Mouse (Mus musculus): ENCODE measurements around the gene Rcc1. TPM values are rescaled to one million over a fixed set of nuclear protein-coding genes. Genes with fewer than 3 reads are reported as not detected.
A peak's percentile ranks its signal among the peaks of the same experiment; 100 is the strongest.

Gene Rcc1
- polyA plus RNA-seq, 1 experiment from 2014 or later, result 40.0 TPM

DNA sequence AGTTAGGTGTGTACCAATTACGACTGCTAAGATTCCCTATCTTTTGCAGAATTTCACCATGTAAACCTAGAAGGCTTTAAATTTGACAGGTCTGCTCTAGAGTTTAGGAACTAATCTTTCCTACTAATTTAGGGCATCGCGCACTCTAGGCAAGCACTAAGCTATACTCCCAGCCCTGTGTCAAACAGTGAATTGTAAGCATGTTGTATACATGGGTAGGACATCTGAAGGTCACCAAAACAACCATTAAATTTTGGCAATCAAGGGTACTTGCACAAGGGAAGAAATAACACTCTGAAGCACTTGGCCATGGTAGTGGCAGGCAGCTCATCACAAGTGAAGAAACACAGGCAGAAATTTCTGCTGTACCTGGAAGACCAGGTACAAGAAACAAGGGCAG is 2.6 kb downstream of the Rcc1 start:
- TF ChIP-seq CTCF (IDR thresholded peaks at IDR 0.05; ENCODE audit: low read depth), result no peak
- ATAC-seq (replicated peaks; ENCODE audit: low FRiP score, low read depth) (no peak), DNase-seq (ENCODE audit: low spot score) (no peak)
- Histone ChIP-seq H3K27me3 (ENCODE audit: insufficient read depth, low read length) (no peaks in the 10 kb centered on the region), H3K4me3 (replicated peaks; ENCODE audit: low read depth, low read length) (no peak overlapping the region), H3K4me1 (replicated peaks; ENCODE audit: insufficient read depth, low read length) (peaks cover 8% of the 10 kb centered on the region), H3K27ac (no peak overlapping the region), H3K9me3 (replicated peaks; ENCODE audit: low read length) (no peaks in the 10 kb centered on the region), H3K9ac (ENCODE audit: low read depth, low read length) (no peak overlapping the region), H3K36me3 (ENCODE audit: insufficient read depth, low read length) (no peaks in the 10 kb centered on the region; the same call in 1 of the 2 replicates), H3K4me2 (ENCODE audit: low read length) (no peak overlapping the region)
- 80% methylated on average over 3 of the region's 3 CpGs for WGBS

DNA sequence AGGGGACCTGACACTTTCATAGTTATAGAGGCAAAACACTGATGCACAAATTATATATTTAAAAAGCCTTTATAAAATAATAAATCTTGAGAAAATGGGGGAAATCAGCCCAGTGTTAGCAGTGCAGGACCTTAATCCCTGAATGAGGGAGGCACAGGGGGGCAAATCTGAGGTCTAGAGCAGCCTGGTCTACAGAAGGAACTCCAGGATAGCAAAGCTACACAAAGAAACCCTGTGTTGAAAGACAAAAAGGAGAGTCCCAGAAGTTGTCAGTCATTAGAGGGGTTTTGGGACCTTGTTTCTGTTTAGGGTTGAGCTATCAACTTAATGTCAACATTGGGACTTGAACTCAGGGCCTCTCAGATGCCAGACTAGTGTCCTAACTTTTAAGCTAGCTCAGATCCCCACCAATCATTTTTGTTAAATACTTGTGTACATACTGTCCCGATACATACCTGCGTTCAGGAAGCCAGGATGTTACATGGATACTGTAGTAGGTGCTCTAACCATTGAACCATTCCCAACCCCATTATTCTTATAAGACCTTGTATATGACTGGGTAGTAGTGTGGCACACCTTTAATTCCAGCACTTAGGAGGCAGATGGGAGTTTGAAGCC is 3.2 kb downstream of the Rcc1 start:
- Histone ChIP-seq H3K4me2 (ENCODE audit: low read length) (no peak overlapping the region), H3K4me1 (replicated peaks; ENCODE audit: insufficient read depth, low read length) (peaks cover 9% of the 10 kb centered on the region), H3K27ac (no peak overlapping the region), H3K27me3 (ENCODE audit: insufficient read depth, low read length) (no peaks in the 10 kb centered on the region), H3K36me3 (ENCODE audit: insufficient read depth, low read length) (no peaks in the 10 kb centered on the region; the same call in 1 of the 2 replicates), H3K4me3 (replicated peaks; ENCODE audit: low read depth, low read length) (no peak overlapping the region), H3K9ac (ENCODE audit: low read depth, low read length) (no peak overlapping the region), H3K9me3 (replicated peaks; ENCODE audit: low read length) (no peaks in the 10 kb centered on the region)
- DNase-seq (ENCODE audit: low spot score), result no peak
- no peak for ATAC-seq (replicated peaks; ENCODE audit: low FRiP score, low read depth)
- 61% methylated on average over 2 of the region's 2 CpGs for WGBS
- TF ChIP-seq CTCF (IDR thresholded peaks at IDR 0.05; ENCODE audit: low read depth), result no peak

DNA sequence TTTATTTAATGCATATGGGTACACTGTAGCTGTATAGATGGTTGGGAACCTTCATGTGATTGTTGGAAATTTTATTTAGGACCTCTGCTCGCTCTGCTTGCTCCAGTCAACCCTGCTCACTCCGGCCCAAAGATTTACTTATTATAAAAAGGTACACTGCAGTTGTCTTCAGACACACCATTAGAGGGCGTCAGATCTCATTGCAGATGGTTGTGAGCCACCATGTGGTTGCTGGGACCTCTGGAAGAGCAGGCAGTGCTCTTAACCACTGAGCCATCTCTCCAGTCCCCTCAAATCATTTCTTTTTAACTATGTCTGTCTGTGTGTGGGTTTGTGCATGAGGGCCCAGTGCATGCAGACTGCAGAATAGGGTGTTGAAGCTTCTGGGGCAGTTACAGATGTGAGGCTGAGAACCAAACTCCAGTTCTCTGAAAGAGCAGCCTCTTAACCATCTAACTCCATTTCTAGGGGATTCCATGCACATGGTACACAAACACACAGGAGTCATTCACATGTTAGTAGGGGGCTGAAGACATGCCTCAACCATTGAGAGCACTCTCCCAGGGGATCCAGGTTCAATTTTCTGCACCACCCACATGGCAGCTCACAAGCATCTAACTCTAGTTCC is 3.8 kb downstream of the Rcc1 start:
- 59% methylated on average over 3 of the region's 3 CpGs for WGBS
- Histone ChIP-seq H3K9me3 (replicated peaks; ENCODE audit: low read length) (no peaks in the 10 kb centered on the region), H3K4me1 (replicated peaks; ENCODE audit: insufficient read depth, low read length) (peaks cover 9% of the 10 kb centered on the region), H3K4me2 (ENCODE audit: low read length) (no peak overlapping the region), H3K27me3 (ENCODE audit: insufficient read depth, low read length) (no peaks in the 10 kb centered on the region), H3K27ac (no peak overlapping the region), H3K36me3 (ENCODE audit: insufficient read depth, low read length) (no peaks in the 10 kb centered on the region; the same call in 1 of the 2 replicates), H3K9ac (ENCODE audit: low read depth, low read length) (no peak overlapping the region), H3K4me3 (replicated peaks; ENCODE audit: low read depth, low read length) (no peak overlapping the region)
- ATAC-seq (replicated peaks; ENCODE audit: low FRiP score, low read depth) (no peak), DNase-seq (ENCODE audit: low spot score) (no peak)
- TF ChIP-seq CTCF (IDR thresholded peaks at IDR 0.05; ENCODE audit: low read depth), result peak; percentile 35; the same call in 1 of the 2 replicates

DNA sequence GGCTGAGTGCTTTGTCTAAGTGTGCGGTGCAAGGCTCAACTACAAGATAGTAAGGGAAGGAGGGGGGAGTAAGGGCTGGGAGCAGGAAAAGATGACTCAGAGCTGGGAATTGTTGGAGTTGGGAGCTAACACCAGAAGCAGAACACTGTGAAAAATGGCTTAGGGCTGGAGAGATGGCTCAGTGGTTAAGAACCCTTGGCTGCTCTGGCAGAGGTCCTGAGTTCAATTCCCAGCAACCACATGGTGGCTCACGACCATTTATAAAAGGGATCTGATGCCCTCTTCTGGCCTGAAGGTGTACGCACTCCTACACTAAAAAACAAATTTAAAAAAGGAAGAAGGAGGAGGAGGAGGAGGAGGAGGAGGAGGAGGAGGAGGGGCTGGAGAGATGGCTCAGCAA is 6.7 kb downstream of the Rcc1 start:
- Histone ChIP-seq H3K4me3 (replicated peaks; ENCODE audit: low read depth, low read length) (no peak overlapping the region), H3K4me2 (ENCODE audit: low read length) (no peak overlapping the region), H3K27me3 (ENCODE audit: insufficient read depth, low read length) (no peaks in the 10 kb centered on the region), H3K36me3 (ENCODE audit: insufficient read depth, low read length) (no peaks in the 10 kb centered on the region; the same call in 1 of the 2 replicates), H3K4me1 (replicated peaks; ENCODE audit: insufficient read depth, low read length) (peaks cover 8% of the 10 kb centered on the region), H3K9ac (ENCODE audit: low read depth, low read length) (no peak overlapping the region), H3K9me3 (replicated peaks; ENCODE audit: low read length) (no peaks in the 10 kb centered on the region), H3K27ac (no peak overlapping the region; the same call in 1 of the 2 replicates)
- whole genome bisulfite sequencing, result 75% methylated on average over 2 of the region's 3 CpGs
- DNase-seq (ENCODE audit: low spot score) (no peak), ATAC-seq (replicated peaks; ENCODE audit: low FRiP score, low read depth) (no peak)
- TF ChIP-seq CTCF (IDR thresholded peaks at IDR 0.05; ENCODE audit: low read depth), result peak; percentile 55

DNA sequence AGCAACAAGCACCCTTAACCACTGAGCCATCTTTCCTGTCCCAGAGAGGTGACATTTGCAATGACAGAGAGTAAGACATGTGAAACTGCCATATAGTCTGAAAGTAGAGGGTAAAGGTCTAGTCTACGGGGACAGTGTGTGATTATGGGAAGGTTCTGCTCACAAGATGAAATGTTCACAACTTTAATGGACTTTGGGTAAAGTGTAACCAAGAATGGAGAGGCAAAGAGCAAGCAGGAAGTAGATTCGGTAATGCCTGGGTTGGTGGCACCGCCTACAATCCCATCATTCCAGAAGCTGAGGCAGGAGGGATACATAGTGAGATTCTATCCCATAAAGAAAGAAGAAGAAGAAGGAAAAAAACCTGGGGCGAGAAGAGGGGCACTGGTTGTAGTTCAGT is 7.1 kb downstream of the Rcc1 start:
- Histone ChIP-seq H3K4me3 (replicated peaks; ENCODE audit: low read depth, low read length) (no peak overlapping the region), H3K27me3 (ENCODE audit: insufficient read depth, low read length) (no peaks in the 10 kb centered on the region), H3K4me2 (ENCODE audit: low read length) (no peak overlapping the region), H3K36me3 (ENCODE audit: insufficient read depth, low read length) (no peaks in the 10 kb centered on the region; the same call in 1 of the 2 replicates), H3K9ac (ENCODE audit: low read depth, low read length) (no peak overlapping the region), H3K27ac (peak overlapping the region; percentile 70; the same call in 1 of the 2 replicates), H3K4me1 (replicated peaks; ENCODE audit: insufficient read depth, low read length) (peaks cover 4% of the 10 kb centered on the region; the same call in 1 of the 2 replicates), H3K9me3 (replicated peaks; ENCODE audit: low read length) (no peaks in the 10 kb centered on the region)
- ATAC-seq (replicated peaks; ENCODE audit: low FRiP score, low read depth) (no peak), DNase-seq (ENCODE audit: low spot score) (no peak)
- TF ChIP-seq CTCF (IDR thresholded peaks at IDR 0.05; ENCODE audit: low read depth), result no peak
- 65% methylated on average over 4 of the region's 4 CpGs for WGBS

DNA sequence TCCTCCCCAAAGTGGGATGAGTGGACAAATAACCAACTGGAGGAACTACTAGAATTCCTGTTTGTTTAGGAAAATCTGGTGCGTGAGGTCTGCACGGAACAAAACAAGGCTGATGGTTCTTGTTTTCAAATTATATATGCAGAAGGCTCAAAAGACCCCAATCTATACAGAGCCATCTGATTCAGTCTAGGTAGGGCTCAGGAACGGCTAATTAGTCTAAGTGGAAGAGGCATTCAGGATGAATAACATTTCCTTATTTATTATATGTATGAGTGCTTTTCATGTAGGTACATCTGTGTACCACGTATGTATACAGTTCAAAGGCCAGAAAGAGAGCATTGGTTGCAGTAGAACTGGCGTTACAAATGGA is 7.6 kb downstream of the Rcc1 start:
- peaks cover 4% of the 10 kb centered on the region; the same call in 1 of the 2 replicates for H3K4me1 ChIP-seq (replicated peaks; ENCODE audit: insufficient read depth, low read length)
- peak overlapping the region; percentile 76; the same call in 1 of the 2 replicates for H3K4me3 ChIP-seq (replicated peaks; ENCODE audit: low read depth, low read length)
- H3K9ac ChIP-seq (ENCODE audit: low read depth, low read length), result no peak overlapping the region; the same call in 1 of the 2 replicates
- no peak for DNase-seq (ENCODE audit: low spot score)
- no peak for TF ChIP-seq CTCF (IDR thresholded peaks at IDR 0.05; ENCODE audit: low read depth)
- no peak for ATAC-seq (replicated peaks; ENCODE audit: low FRiP score, low read depth)
- WGBS, result 43% methylated on average over 5 of the region's 5 CpGs
- H3K9me3 ChIP-seq (replicated peaks; ENCODE audit: low read length), result no peaks in the 10 kb centered on the region
- H3K27ac ChIP-seq, result peak overlapping the region; percentile 70; the same call in 1 of the 2 replicates
- no peak overlapping the region for H3K4me2 ChIP-seq (ENCODE audit: low read length)
- no peaks in the 10 kb centered on the region; the same call in 1 of the 2 replicates for H3K36me3 ChIP-seq (ENCODE audit: insufficient read depth, low read length)
- H3K27me3 ChIP-seq (ENCODE audit: insufficient read depth, low read length), result no peaks in the 10 kb centered on the region
